Mouse (Mus musculus) kidney, embryonic 14.5 days (tissue): Measurements from ENCODE around the gene P3h1. TPM values are rescaled to one million over a fixed set of nuclear protein-coding genes. Genes with fewer than 3 reads are reported as not detected.

ENCODE experiments used
- ATAC-seq: fragments of 200-750 bp; cut with Nextera tagmentation; 2 replicates; pipeline ENCODE4 v1.8.0; 2017; ENCODE audit warnings: moderate number of reproducible peaks, mild to moderate bottlenecking, moderate TSS enrichment, moderate library complexity; ENCODE audit not compliant: low FRiP score, low TSS enrichment
- H3K27ac ChIP-seq: fragments of 300-500 bp; sonication (generic); 2 replicates; pipeline ENCODE4 v1.5.1; 2014; ENCODE audit warnings: low read depth, mild to moderate bottlenecking, low read length, moderate library complexity, mixed read lengths
- H3K27me3 ChIP-seq: fragments of 300-500 bp; sonication (generic); 2 replicates; pipeline ENCODE4 v1.6.1; 2014; ENCODE audit warnings: mild to moderate bottlenecking, low read length; ENCODE audit not compliant: control insufficient read depth, insufficient read depth
- H3K36me3 ChIP-seq: fragments of 300-500 bp; sonication (generic); 2 replicates; pipeline ENCODE4 v1.6.1; 2014; ENCODE audit warnings: low read length, mixed read lengths; ENCODE audit not compliant: control insufficient read depth, insufficient read depth
- H3K4me1 ChIP-seq: fragments of 300-500 bp; sonication (generic); 2 replicates; pipeline ENCODE4 v1.6.1; 2014; ENCODE audit warnings: low read length, mixed read lengths; ENCODE audit not compliant: control insufficient read depth, insufficient read depth
- H3K4me2 ChIP-seq: fragments of 300-500 bp; sonication (generic); replicated peaks from 2 replicates; pipeline ENCODE4 v1.6.1; 2014; ENCODE audit warnings: low read depth, mild to moderate bottlenecking, low read length
- H3K4me3 ChIP-seq: fragments of 300-500 bp; sonication (generic); 2 replicates; pipeline ENCODE4 v1.5.1; 2014; ENCODE audit warnings: mild to moderate bottlenecking, low read length
- H3K9ac ChIP-seq: fragments of 300-500 bp; sonication (generic); 2 replicates; pipeline ENCODE4 v1.6.1; 2014; ENCODE audit warnings: low read depth, mild to moderate bottlenecking, low read length, moderate library complexity
- H3K9me3 ChIP-seq: fragments of 300-500 bp; sonication (generic); 2 replicates; pipeline ENCODE4 v1.6.1; 2016; ENCODE audit warnings: low read length; ENCODE audit not compliant: control insufficient read depth
- WGBS: fragments of 180-500 bp; shearing (Covaris S2); extraction: QIAGEN DNeasy Blood & Tissue Kit; methylation state at CpG from one replicate; pipeline ENCODE4 v1.1.7; 2014; 5-methylcytosine and 5-hydroxymethylcytosine counted together
- polyA plus RNA-seq: library from polyadenylated mRNA; unstranded; fragments of >200 nt; fragmentation: Nextera tagmentation; extraction: Ambion mirVana; gene quantifications from 2 replicates; pipeline ENCODE4 v1.2.1, GENCODE M21; 2014

P3h1 gene
- polyA plus RNA-seq, 1 experiment from 2014 or later = 34.4 TPM

GRCm38 (mm10) chr4:119226751-119227150, 6.0 kb upstream of the P3h1 start:
- Histone ChIP-seq H3K9ac (no peak overlapping the region), H3K4me3 (no peak overlapping the region), H3K4me2 (no peak overlapping the region), H3K36me3 (peaks cover 41% of the 10 kb centered on the region), H3K4me1 (peaks cover 5% of the 10 kb centered on the region), H3K9me3 (no peaks in the 10 kb centered on the region), H3K27ac (no peak overlapping the region), H3K27me3 (no peaks in the 10 kb centered on the region)
- WGBS = 95% methylated on average over 11 of the region's 11 CpGs
- no peak for ATAC-seq

DNA sequence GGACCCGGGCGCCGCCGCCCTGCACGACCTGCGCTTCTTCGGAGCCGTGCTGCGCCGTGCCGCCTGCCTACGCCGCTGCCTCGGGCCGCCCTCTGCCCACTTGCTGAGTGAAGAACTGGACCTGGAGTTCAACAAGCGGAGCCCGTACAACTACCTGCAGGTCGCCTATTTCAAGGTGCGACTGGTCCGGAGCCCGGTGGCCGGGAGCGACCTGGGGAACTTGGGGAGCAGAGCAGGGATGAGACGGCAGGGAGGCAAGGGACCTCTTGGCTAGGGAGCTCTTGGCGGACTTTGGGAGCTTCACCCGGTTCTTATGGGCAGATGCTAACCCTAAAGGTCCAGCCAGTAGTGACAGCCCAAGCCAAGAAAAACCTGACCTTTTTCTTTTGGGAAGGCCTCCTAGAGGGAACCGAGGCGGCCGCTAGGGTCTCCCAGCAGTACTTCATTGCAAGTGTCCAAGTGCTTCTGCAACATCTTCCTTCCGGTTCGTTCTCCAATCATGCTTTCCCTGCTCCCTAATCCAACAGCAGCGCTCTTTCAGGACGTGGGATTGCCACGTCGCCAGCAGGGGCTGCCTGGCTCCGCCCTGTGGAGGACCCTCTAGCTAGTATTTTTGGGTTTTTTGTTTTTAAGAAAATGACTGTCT, 664 bp downstream of the P3h1 start:
- Histone ChIP-seq H3K4me3 (peak overlapping the region; percentile 69), H3K36me3 (peaks cover 8% of the 10 kb centered on the region; the same call in 1 of the 2 replicates), H3K27me3 (no peaks in the 10 kb centered on the region), H3K4me1 (peaks cover 5% of the 10 kb centered on the region), H3K9ac (peak overlapping the region; percentile 72), H3K27ac (peak overlapping the region; percentile 57), H3K9me3 (no peaks in the 10 kb centered on the region), H3K4me2 (peak overlapping the region; percentile 84)
- under 1% methylated on average over 36 of the region's 36 CpGs for WGBS
- ATAC-seq = peak; percentile 37

GRCm38 (mm10) chr4:119234348-119234747, 1.6 kb downstream of the P3h1 start:
- no peaks in the 10 kb centered on the region for H3K27me3 ChIP-seq
- 60% methylated on average over 3 of the region's 3 CpGs for WGBS
- peak overlapping the region; percentile 72; the same call in 1 of the 2 replicates for H3K9ac ChIP-seq
- no peaks in the 10 kb centered on the region for H3K9me3 ChIP-seq
- no peak overlapping the region for H3K27ac ChIP-seq
- H3K4me2 ChIP-seq = peak overlapping the region; percentile 84
- peak overlapping the region; percentile 69; the same call in 1 of the 2 replicates for H3K4me3 ChIP-seq
- ATAC-seq = no peak
- peaks cover 5% of the 10 kb centered on the region for H3K4me1 ChIP-seq
- H3K36me3 ChIP-seq = peaks cover 8% of the 10 kb centered on the region; the same call in 1 of the 2 replicates

- 76% methylated on average over 3 of the region's 3 CpGs for WGBS
- Histone ChIP-seq H3K27ac (no peak overlapping the region), H3K27me3 (no peaks in the 10 kb centered on the region), H3K9me3 (no peaks in the 10 kb centered on the region), H3K4me2 (no peak overlapping the region), H3K9ac (no peak overlapping the region), H3K36me3 (peaks cover 26% of the 10 kb centered on the region; the same call in 1 of the 2 replicates), H3K4me3 (no peak overlapping the region), H3K4me1 (no peaks in the 10 kb centered on the region)
- peak; percentile 2; the same call in 1 of the 2 replicates for ATAC-seq
These were observed 5.9 kb downstream of the P3h1 start for GRCm38 (mm10) chr4:119238661-119239060.

GRCm38 (mm10) chr4:119239181-119239682, 6.5 kb downstream of the P3h1 start:
- no peak overlapping the region for H3K4me3 ChIP-seq
- peak overlapping the region; percentile 47; the same call in 1 of the 2 replicates for H3K9ac ChIP-seq
- no peaks in the 10 kb centered on the region for H3K4me1 ChIP-seq
- WGBS = 43% methylated on average over 12 of the region's 12 CpGs
- H3K4me2 ChIP-seq = no peak overlapping the region; the same call in 1 of the 2 replicates
- peaks cover 28% of the 10 kb centered on the region; the same call in 1 of the 2 replicates for H3K36me3 ChIP-seq
- no peaks in the 10 kb centered on the region for H3K27me3 ChIP-seq
- peak; percentile 79 for ATAC-seq
- 0 out of 2 replicates have a peak overlapping the region, but pooled peaks have one; percentile 55 for H3K27ac ChIP-seq
- H3K9me3 ChIP-seq = no peaks in the 10 kb centered on the region

GRCm38 (mm10) chr4:119241664-119242063, 8.9 kb downstream of the P3h1 start:
- Histone ChIP-seq H3K9me3 (no peaks in the 10 kb centered on the region), H3K4me3 (no peak overlapping the region), H3K27ac (no peak overlapping the region), H3K4me1 (no peaks in the 10 kb centered on the region), H3K4me2 (no peak overlapping the region), H3K36me3 (peaks cover 28% of the 10 kb centered on the region; the same call in 1 of the 2 replicates), H3K27me3 (no peaks in the 10 kb centered on the region), H3K9ac (no peak overlapping the region)
- ATAC-seq = no peak
- 92% methylated on average over 14 of the region's 14 CpGs for WGBS

GRCm38 (mm10) chr4:119242571-119242970, 9.9 kb downstream of the P3h1 start:
- H3K9me3 ChIP-seq = no peaks in the 10 kb centered on the region
- no peak overlapping the region for H3K9ac ChIP-seq
- no peak overlapping the region for H3K4me3 ChIP-seq
- no peak overlapping the region for H3K4me2 ChIP-seq
- H3K27ac ChIP-seq = no peak overlapping the region
- ATAC-seq = no peak
- peaks cover 27% of the 10 kb centered on the region; the same call in 1 of the 2 replicates for H3K36me3 ChIP-seq
- no peaks in the 10 kb centered on the region for H3K4me1 ChIP-seq
- 90% methylated on average over 12 of the region's 12 CpGs for WGBS
- no peaks in the 10 kb centered on the region for H3K27me3 ChIP-seq

DNA sequence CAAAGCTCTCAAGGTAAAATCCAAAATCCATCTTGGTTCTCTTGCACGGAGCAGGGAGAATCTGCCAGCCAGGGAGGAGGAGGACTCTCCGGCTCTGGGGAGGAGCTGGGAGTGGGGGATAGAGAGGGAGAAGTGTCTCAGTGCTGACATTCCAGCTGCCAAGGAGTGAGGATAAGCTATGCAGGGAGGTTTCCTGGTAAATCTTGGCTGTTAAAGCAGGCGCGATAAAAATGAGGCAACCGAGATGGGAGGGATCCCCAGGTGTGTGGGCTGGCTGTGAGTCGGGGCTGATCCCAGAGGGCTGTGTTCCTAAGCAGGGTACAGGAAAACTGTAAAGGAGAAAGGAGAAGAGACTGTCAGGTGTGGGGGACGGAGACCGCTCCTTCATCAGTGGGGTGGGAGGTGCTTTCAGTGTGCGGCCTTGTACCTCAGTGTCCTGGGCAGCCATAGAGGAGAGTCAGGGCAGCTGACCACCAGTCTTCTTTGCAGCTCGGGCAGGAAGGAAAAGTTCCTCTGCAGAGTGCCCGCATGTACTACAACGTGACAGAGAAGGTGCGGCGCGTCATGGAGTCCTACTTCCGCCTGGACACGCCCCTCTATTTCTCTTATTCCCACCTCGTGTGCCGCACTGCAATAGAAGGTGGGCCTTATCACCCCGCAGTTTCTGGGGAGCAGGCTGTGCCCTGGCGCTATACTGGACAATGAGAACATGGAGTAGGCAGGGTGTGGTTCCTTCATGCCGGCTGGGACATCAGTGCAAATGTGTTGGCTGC, 11.9 kb downstream of the P3h1 start:
- H3K4me2 ChIP-seq = no peak overlapping the region
- no peak for ATAC-seq
- H3K27me3 ChIP-seq = no peaks in the 10 kb centered on the region
- no peak overlapping the region for H3K9ac ChIP-seq
- no peaks in the 10 kb centered on the region for H3K4me1 ChIP-seq
- H3K36me3 ChIP-seq = peaks cover 37% of the 10 kb centered on the region
- no peaks in the 10 kb centered on the region for H3K9me3 ChIP-seq
- 83% methylated on average over 22 of the region's 22 CpGs for WGBS
- no peak overlapping the region for H3K27ac ChIP-seq
- no peak overlapping the region for H3K4me3 ChIP-seq

DNA sequence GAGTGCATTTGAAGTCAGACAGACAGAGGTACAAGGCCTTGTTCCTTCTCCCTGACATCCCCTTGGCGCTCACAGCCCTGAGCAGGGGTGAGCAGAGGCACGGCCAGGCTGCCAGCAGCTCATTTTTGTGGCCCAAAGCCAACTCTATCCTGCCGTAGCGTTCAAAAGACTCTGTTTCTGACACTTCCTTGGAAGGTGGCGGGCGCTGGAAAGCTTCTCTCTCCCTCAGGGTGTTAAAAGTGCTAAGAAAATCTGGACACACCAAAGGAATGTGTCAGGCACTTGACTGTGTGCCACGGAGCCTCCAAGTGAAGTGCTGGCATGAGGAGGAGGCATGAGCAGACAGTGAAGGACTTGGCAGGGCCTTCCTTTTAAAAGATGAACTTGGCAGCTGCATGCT, 12.8 kb downstream of the P3h1 start:
- H3K9me3 ChIP-seq = no peaks in the 10 kb centered on the region
- whole genome bisulfite sequencing = 84% methylated on average over 7 of the region's 7 CpGs
- H3K4me3 ChIP-seq = no peak overlapping the region
- H3K4me2 ChIP-seq = no peak overlapping the region
- no peaks in the 10 kb centered on the region for H3K27me3 ChIP-seq
- no peaks in the 10 kb centered on the region for H3K4me1 ChIP-seq
- peaks cover 37% of the 10 kb centered on the region for H3K36me3 ChIP-seq
- no peak overlapping the region for H3K27ac ChIP-seq
- no peak for ATAC-seq
- H3K9ac ChIP-seq = no peak overlapping the region
